Mouse (Mus musculus) limb, embryonic 10.5 days (tissue): ENCODE data around the gene Foxred2. TPM values are rescaled to one million over a fixed set of nuclear protein-coding genes. Genes with fewer than 3 reads are reported as not detected.

Source experiments
- DNase-seq: peaks from one replicate; pipeline ENCODE4 v3.0.0-alpha.2; 2017; ENCODE audit warnings: low spot score
- H3K27ac ChIP-seq: fragments of 300-500 bp; sonication (generic); 2 replicates; pipeline ENCODE4 v1.5.1; 2016; ENCODE audit warnings: mild to moderate bottlenecking
- H3K27me3 ChIP-seq: fragments of 300-500 bp; sonication (generic); 2 replicates; pipeline ENCODE4 v1.6.1; 2016; ENCODE audit warnings: low read depth, mild to moderate bottlenecking; ENCODE audit not compliant: poor library complexity, severe bottlenecking
- H3K36me3 ChIP-seq: fragments of 300-500 bp; sonication (generic); 2 replicates; pipeline ENCODE4 v1.6.1; 2016; ENCODE audit warnings: mild to moderate bottlenecking, moderate library complexity
- H3K4me1 ChIP-seq: fragments of 300-500 bp; sonication (generic); 2 replicates; pipeline ENCODE4 v1.6.1; 2016
- H3K4me3 ChIP-seq: fragments of 300-500 bp; sonication (generic); 2 replicates; pipeline ENCODE4 v1.5.1; 2016; ENCODE audit warnings: mild to moderate bottlenecking, moderate library complexity
- H3K9me3 ChIP-seq: fragments of 300-500 bp; sonication (generic); replicated peaks from 2 replicates; pipeline ENCODE4 v1.6.1; 2016; ENCODE audit warnings: mild to moderate bottlenecking
- WGBS: fragments of 180-500 bp; shearing (Covaris S2); methylation state at CpG from one replicate; pipeline ENCODE4 v1.1.7; 2016; 5-methylcytosine and 5-hydroxymethylcytosine counted together
- polyA plus RNA-seq: library from polyadenylated mRNA; unstranded; fragments of >200 nt; fragmentation: Nextera tagmentation; extraction: Ambion mirVana; gene quantifications from 2 replicates; pipeline ENCODE4 v1.2.1, GENCODE M21; 2016

The Foxred2 gene
- polyA plus RNA-seq, 1 experiment from 2014 or later, result 7.3 TPM

GRCm38 (mm10) chr15:77921636-77922035 lies 34.9 kb downstream of the Foxred2 start:
- WGBS, result 94% methylated on average over 6 of the region's 6 CpGs
- Histone ChIP-seq H3K36me3 (peaks cover 89% of the 10 kb centered on the region), H3K9me3 (no peaks in the 10 kb centered on the region), H3K4me1 (0 out of 2 replicates have a peak, but pooled peaks cover 3% of the 10 kb centered on the region), H3K4me3 (no peak overlapping the region), H3K27ac (no peak overlapping the region), H3K27me3 (no peaks in the 10 kb centered on the region)
- DNase-seq, result no peak

- 89% methylated on average over 10 of the region's 10 CpGs for WGBS
- no peak for DNase-seq
- peaks cover 89% of the 10 kb centered on the region for H3K36me3 ChIP-seq
These were observed 35.7 kb downstream of the Foxred2 start for GRCm38 (mm10) chr15:77920511-77921462.

GRCm38 (mm10) chr15:77919441-77919840 lies 37.1 kb downstream of the Foxred2 start:
- no peak for DNase-seq
- no peak overlapping the region for H3K4me3 ChIP-seq
- H3K27me3 ChIP-seq, result no peaks in the 10 kb centered on the region
- H3K36me3 ChIP-seq, result peaks cover 91% of the 10 kb centered on the region
- 0 out of 2 replicates have a peak, but pooled peaks cover 3% of the 10 kb centered on the region for H3K4me1 ChIP-seq
- H3K27ac ChIP-seq, result no peak overlapping the region
- WGBS, result 91% methylated on average over 12 of the region's 12 CpGs
- H3K9me3 ChIP-seq, result no peaks in the 10 kb centered on the region

More at GRCm38 (mm10) chr15:77920511-77921462, 35.7 kb downstream of the Foxred2 start:
- Histone ChIP-seq H3K27ac (no peak overlapping the region), H3K27me3 (no peaks in the 10 kb centered on the region), H3K4me3 (no peak overlapping the region), H3K4me1 (0 out of 2 replicates have a peak, but pooled peaks cover 3% of the 10 kb centered on the region), H3K9me3 (no peaks in the 10 kb centered on the region)

GRCm38 (mm10) chr15:77916851-77917544 lies 39.5 kb downstream of the Foxred2 start:
- peaks cover 13% of the 10 kb centered on the region for H3K4me1 ChIP-seq
- no peaks in the 10 kb centered on the region for H3K27me3 ChIP-seq
- no peak overlapping the region for H3K27ac ChIP-seq
- H3K9me3 ChIP-seq, result no peaks in the 10 kb centered on the region
- H3K36me3 ChIP-seq, result peaks cover 81% of the 10 kb centered on the region
- 40% methylated on average over 8 of the region's 8 CpGs for WGBS
- DNase-seq, result peak; percentile 93
- H3K4me3 ChIP-seq, result no peak overlapping the region

GRCm38 (mm10) chr15:77915287-77915686 lies 41.2 kb downstream of the Foxred2 start:
- no peak overlapping the region for H3K27ac ChIP-seq
- H3K27me3 ChIP-seq, result no peaks in the 10 kb centered on the region
- 95% methylated on average over 4 of the region's 4 CpGs for WGBS
- no peak for DNase-seq
- no peaks in the 10 kb centered on the region for H3K9me3 ChIP-seq
- H3K36me3 ChIP-seq, result peaks cover 66% of the 10 kb centered on the region
- no peak overlapping the region for H3K4me3 ChIP-seq
- peaks cover 24% of the 10 kb centered on the region for H3K4me1 ChIP-seq

- peaks cover 24% of the 10 kb centered on the region for H3K4me1 ChIP-seq
- WGBS, result 97% methylated on average over 3 of the region's 3 CpGs
- H3K36me3 ChIP-seq, result peaks cover 59% of the 10 kb centered on the region
These were observed 42.0 kb downstream of the Foxred2 start for GRCm38 (mm10) chr15:77914507-77914906.

GRCm38 (mm10) chr15:77913054-77913453 lies 43.5 kb downstream of the Foxred2 start:
- WGBS, result 87% methylated on average over 8 of the region's 8 CpGs
- Histone ChIP-seq H3K4me3 (no peak overlapping the region), H3K27me3 (no peaks in the 10 kb centered on the region), H3K36me3 (peaks cover 44% of the 10 kb centered on the region), H3K9me3 (no peaks in the 10 kb centered on the region), H3K27ac (peak overlapping the region; percentile 66), H3K4me1 (peaks cover 33% of the 10 kb centered on the region)
- DNase-seq, result no peak

More at GRCm38 (mm10) chr15:77914507-77914906, 42.0 kb downstream of the Foxred2 start:
- no peak overlapping the region for H3K27ac ChIP-seq
- H3K27me3 ChIP-seq, result no peaks in the 10 kb centered on the region
- DNase-seq, result no peak
- H3K4me3 ChIP-seq, result no peak overlapping the region
- H3K9me3 ChIP-seq, result no peaks in the 10 kb centered on the region

GRCm38 (mm10) chr15:77912585-77912984 lies 43.9 kb downstream of the Foxred2 start:
- peak overlapping the region; percentile 66 for H3K27ac ChIP-seq
- H3K4me3 ChIP-seq, result no peak overlapping the region
- H3K27me3 ChIP-seq, result no peaks in the 10 kb centered on the region
- WGBS, result 63% methylated on average over 7 of the region's 7 CpGs
- no peaks in the 10 kb centered on the region for H3K9me3 ChIP-seq
- no peak for DNase-seq
- peaks cover 40% of the 10 kb centered on the region for H3K36me3 ChIP-seq
- H3K4me1 ChIP-seq, result peaks cover 37% of the 10 kb centered on the region

GRCm38 (mm10) chr15:77912048-77912447 lies 44.5 kb downstream of the Foxred2 start:
- WGBS, result 41% methylated on average over 5 of the region's 5 CpGs
- peaks cover 43% of the 10 kb centered on the region for H3K4me1 ChIP-seq
- H3K27me3 ChIP-seq, result no peaks in the 10 kb centered on the region
- H3K36me3 ChIP-seq, result peaks cover 38% of the 10 kb centered on the region
- no peak for DNase-seq
- H3K27ac ChIP-seq, result peak overlapping the region; percentile 66; the same call in 1 of the 2 replicates
- no peak overlapping the region for H3K4me3 ChIP-seq
- no peaks in the 10 kb centered on the region for H3K9me3 ChIP-seq

GRCm38 (mm10) chr15:77911065-77911464 lies 45.5 kb downstream of the Foxred2 start:
- WGBS, result 11% methylated on average over 2 of the region's 2 CpGs
- Histone ChIP-seq H3K4me1 (peaks cover 52% of the 10 kb centered on the region), H3K36me3 (peaks cover 30% of the 10 kb centered on the region), H3K27ac (0 out of 2 replicates have a peak overlapping the region, but pooled peaks have one; percentile 37), H3K9me3 (no peaks in the 10 kb centered on the region), H3K4me3 (no peak overlapping the region), H3K27me3 (peaks cover 3% of the 10 kb centered on the region; the same call in 1 of the 2 replicates)
- DNase-seq, result no peak

- H3K36me3 ChIP-seq, result 0 out of 2 replicates have a peak, but pooled peaks cover 2% of the 10 kb centered on the region
- WGBS, result 35% methylated on average over 9 of the region's 9 CpGs
- no peaks in the 10 kb centered on the region for H3K9me3 ChIP-seq
- H3K4me3 ChIP-seq, result no peak overlapping the region
- peaks cover 4% of the 10 kb centered on the region; the same call in 1 of the 2 replicates for H3K27me3 ChIP-seq
- H3K27ac ChIP-seq, result peak overlapping the region; percentile 87
- no peak for DNase-seq
- peaks cover 83% of the 10 kb centered on the region for H3K4me1 ChIP-seq
These were observed 48.6 kb downstream of the Foxred2 start for GRCm38 (mm10) chr15:77907646-77908518.

- Histone ChIP-seq H3K36me3 (no peaks in the 10 kb centered on the region), H3K9me3 (no peaks in the 10 kb centered on the region), H3K4me1 (peaks cover 70% of the 10 kb centered on the region), H3K4me3 (0 out of 2 replicates have a peak overlapping the region, but pooled peaks have one; percentile 4), H3K27me3 (peaks cover 4% of the 10 kb centered on the region; the same call in 1 of the 2 replicates), H3K27ac (peak overlapping the region; percentile 87)
- WGBS, result 36% methylated on average over 10 of the region's 10 CpGs
- no peak for DNase-seq
These were observed 50.0 kb downstream of the Foxred2 start for GRCm38 (mm10) chr15:77906545-77906944.
